Mouse (Mus musculus) small intestine, adult 2 months (tissue): ENCODE measurements around the gene Phox2a. TPM values are rescaled to one million over a fixed set of nuclear protein-coding genes. Genes with fewer than 3 reads are reported as not detected.

Source experiments
- H3K27ac ChIP-seq: fragments of 200-500 bp; 2 replicates; pipeline ENCODE4 v1.5.1; 2012; ENCODE audit warnings: low read depth, low read length, control low read depth, inconsistent platforms; ENCODE audit not compliant: insufficient read depth
- H3K27me3 ChIP-seq: fragments of 200-500 bp; 2 replicates; pipeline ENCODE4 v1.6.1; 2012; ENCODE audit warnings: mild to moderate bottlenecking, moderate library complexity, low read length, inconsistent platforms; ENCODE audit not compliant: control insufficient read depth, insufficient read depth
- H3K36me3 ChIP-seq: fragments of 200-500 bp; 2 replicates; pipeline ENCODE4 v1.6.1; 2012; ENCODE audit warnings: mild to moderate bottlenecking, low read length, control low read depth, inconsistent platforms; ENCODE audit not compliant: control insufficient read depth, insufficient read depth
- H3K4me1 ChIP-seq: fragments of 200-500 bp; 2 replicates; pipeline ENCODE4 v1.6.1; 2012; ENCODE audit warnings: low read length, inconsistent platforms, mixed read lengths; ENCODE audit not compliant: control insufficient read depth, insufficient read depth, insufficient read length
- H3K4me3 ChIP-seq: fragments of 200-500 bp; 2 replicates; pipeline ENCODE4 v1.5.1; 2012; ENCODE audit warnings: low read depth, mild to moderate bottlenecking, control low read depth, inconsistent platforms, low read length, moderate library complexity
- CTCF ChIP-seq: fragments of 200-500 bp; IDR thresholded peaks from 2 replicates; pipeline ENCODE4 v1.5.1; 2012; ENCODE audit warnings: low read depth, mild to moderate bottlenecking, control low read depth, inconsistent platforms, low read length, moderate library complexity, mixed read lengths; ENCODE audit not compliant: insufficient replicate concordance, insufficient read length; ENCODE audit errors: extremely low read depth
- POLR2A ChIP-seq: fragments of 200-500 bp; IDR thresholded peaks from 2 replicates; pipeline ENCODE4 v1.6.1; 2012; ENCODE audit warnings: low read depth, mild to moderate bottlenecking, control low read depth, inconsistent platforms, low read length, moderate library complexity
- WGBS: fragments of 180-500 bp; shearing (Covaris S2); methylation state at CpG from one replicate; pipeline ENCODE4 v1.1.7; 2018; 5-methylcytosine and 5-hydroxymethylcytosine counted together
- polyA plus RNA-seq: library from polyadenylated mRNA; depleted of rRNA; stranded (reverse); fragments of >200 nt; gene quantifications from 2 replicates; pipeline ENCODE4 v1.2.3, GENCODE M21; 2012

Gene Phox2a
- polyA plus RNA-seq, 1 experiment, result 0.61 TPM

- H3K4me3 ChIP-seq, result no peak overlapping the region
- no peaks in the 10 kb centered on the region for H3K27me3 ChIP-seq
- TF ChIP-seq CTCF (no peak), POLR2A (no peak)
- no peaks in the 10 kb centered on the region for H3K4me1 ChIP-seq
- H3K27ac ChIP-seq, result no peak overlapping the region
- no peaks in the 10 kb centered on the region for H3K36me3 ChIP-seq
- WGBS, result 92% methylated on average over 1 of the region's 1 CpGs
These were observed 29.8 kb downstream of the Phox2a start for GRCm38 (mm10) chr7:101847934-101848333.

DNA sequence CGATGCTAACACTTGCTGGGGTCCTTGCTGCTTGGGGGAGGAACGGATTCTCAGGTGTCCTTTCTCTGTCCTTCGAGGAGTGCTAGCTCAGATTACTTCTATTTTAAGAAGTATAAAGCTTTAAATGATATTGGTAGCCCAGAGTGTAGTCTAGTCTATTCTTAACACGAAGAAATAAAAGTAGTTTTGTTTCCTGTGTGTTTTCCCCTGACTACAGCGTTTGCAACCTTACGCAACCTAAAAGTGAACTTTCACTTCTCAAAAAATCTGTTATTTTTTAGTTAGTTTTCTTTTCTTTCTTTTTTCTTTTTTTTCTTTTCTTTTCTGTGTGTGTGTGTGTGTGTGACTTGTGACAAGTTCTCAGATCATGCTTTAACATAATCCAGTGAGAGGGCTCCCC, 33.6 kb downstream of the Phox2a start:
- Histone ChIP-seq H3K4me1 (no peaks in the 10 kb centered on the region), H3K27ac (no peak overlapping the region), H3K36me3 (no peaks in the 10 kb centered on the region), H3K4me3 (no peak overlapping the region), H3K27me3 (no peaks in the 10 kb centered on the region)
- 77% methylated on average over 6 of the region's 6 CpGs for WGBS
- no peak for TF ChIP-seq CTCF
- no peak for TF ChIP-seq POLR2A

DNA sequence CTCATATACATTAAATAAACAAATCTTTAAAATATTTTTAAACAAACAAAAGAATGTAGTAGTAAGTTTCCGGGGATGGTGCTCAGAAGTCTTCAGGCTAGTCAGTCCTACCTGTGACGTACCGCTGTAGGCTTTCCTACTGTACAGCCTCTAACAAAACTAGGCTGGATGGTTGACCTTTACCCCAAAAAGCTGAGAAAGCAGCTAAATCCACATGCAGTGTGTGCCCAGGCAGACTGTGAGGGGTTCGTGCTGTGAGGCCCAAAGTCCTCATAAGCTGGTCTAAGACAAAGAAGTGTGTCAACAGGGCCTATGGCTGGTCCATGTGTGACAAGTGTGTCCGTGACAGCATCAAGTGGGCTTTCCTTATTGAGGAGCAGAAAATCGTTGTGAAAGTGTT, 34.7 kb downstream of the Phox2a start:
- WGBS, result 83% methylated on average over 6 of the region's 6 CpGs
- Histone ChIP-seq H3K36me3 (no peaks in the 10 kb centered on the region), H3K4me3 (no peak overlapping the region), H3K4me1 (no peaks in the 10 kb centered on the region), H3K27me3 (no peaks in the 10 kb centered on the region), H3K27ac (no peak overlapping the region)
- TF ChIP-seq CTCF (no peak), POLR2A (no peak)

DNA sequence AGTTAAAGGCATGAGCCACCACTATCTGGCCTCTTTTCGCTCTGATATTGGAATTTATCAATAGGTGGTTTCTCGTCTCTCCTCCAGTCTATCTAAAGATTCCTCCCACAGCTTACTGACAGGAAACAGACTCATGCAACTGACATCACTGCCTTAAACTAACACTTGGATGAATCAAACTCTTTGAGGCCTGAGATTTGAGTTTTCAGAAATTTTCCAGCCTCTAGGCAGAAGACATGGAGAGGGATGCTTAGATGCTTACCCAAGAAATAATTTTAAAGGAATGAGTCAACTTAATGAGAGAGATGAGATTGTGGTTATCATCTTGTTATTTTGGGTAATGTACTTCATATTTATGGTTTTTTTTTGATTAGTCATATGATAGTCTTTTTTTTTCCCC, 35.7 kb downstream of the Phox2a start:
- Histone ChIP-seq H3K27me3 (no peaks in the 10 kb centered on the region), H3K36me3 (no peaks in the 10 kb centered on the region), H3K27ac (no peak overlapping the region), H3K4me1 (no peaks in the 10 kb centered on the region; the same call in 1 of the 2 replicates), H3K4me3 (no peak overlapping the region)
- TF ChIP-seq CTCF, result no peak
- no peak for TF ChIP-seq POLR2A
- 82% methylated on average over 2 of the region's 2 CpGs for whole genome bisulfite sequencing

- Histone ChIP-seq H3K27me3 (no peaks in the 10 kb centered on the region), H3K27ac (no peak within 1 kb of the TSS), H3K4me3 (no peak within 1 kb of the TSS), H3K4me1 (no peaks in the 10 kb centered on the region; the same call in 1 of the 2 replicates), H3K36me3 (no peaks in the 10 kb centered on the region)
- WGBS, result 78% methylated on average over 4 of the region's 4 CpGs
- TF ChIP-seq POLR2A, result no peak
These were observed 39.0 kb downstream of the Phox2a start, which contains the start of gene Folr2 for GRCm38 (mm10) chr7:101857094-101857493. Folr2 (minus strand) TSS chr7:101857194.

- H3K27ac ChIP-seq, result no peak overlapping the region
- H3K4me3 ChIP-seq, result no peak overlapping the region
- H3K27me3 ChIP-seq, result no peaks in the 10 kb centered on the region
- TF ChIP-seq CTCF (no peak), POLR2A (no peak)
- 57% methylated on average over 9 of the region's 9 CpGs for WGBS
- H3K4me1 ChIP-seq, result no peaks in the 10 kb centered on the region; the same call in 1 of the 2 replicates
- no peaks in the 10 kb centered on the region for H3K36me3 ChIP-seq
These were observed 40.2 kb downstream of the Phox2a start for GRCm38 (mm10) chr7:101858362-101858761.

GRCm38 (mm10) chr7:101860978-101861377, 42.9 kb downstream of the Phox2a start:
- Histone ChIP-seq H3K4me1 (no peaks in the 10 kb centered on the region; the same call in 1 of the 2 replicates), H3K4me3 (no peak overlapping the region), H3K27ac (no peak overlapping the region), H3K36me3 (no peaks in the 10 kb centered on the region), H3K27me3 (no peaks in the 10 kb centered on the region)
- TF ChIP-seq CTCF, result no peak
- TF ChIP-seq POLR2A, result no peak

GRCm38 (mm10) chr7:101862291-101862690, 44.2 kb downstream of the Phox2a start:
- 77% methylated on average over 3 of the region's 3 CpGs for WGBS
- no peaks in the 10 kb centered on the region for H3K27me3 ChIP-seq
- no peak overlapping the region for H3K27ac ChIP-seq
- no peaks in the 10 kb centered on the region; the same call in 1 of the 2 replicates for H3K4me1 ChIP-seq
- TF ChIP-seq CTCF, result no peak
- no peak for TF ChIP-seq POLR2A
- H3K36me3 ChIP-seq, result no peaks in the 10 kb centered on the region
- H3K4me3 ChIP-seq, result no peak overlapping the region
